Mouse (Mus musculus) cerebellum, adult 2 months (tissue): Measurements from ENCODE around the gene Prlh. TPM values are rescaled to one million over a fixed set of nuclear protein-coding genes. Genes with fewer than 3 reads are reported as not detected.
A peak's percentile ranks its signal among the peaks of the same experiment; 100 is the strongest.

ENCODE experiments used
- DNase-seq, 2 experiments: peaks; one replicate each; pipeline ENCODE4 v3.0.0; 2021
- H3K27ac ChIP-seq: fragments of 200-500 bp; 2 replicates; pipeline ENCODE4 v1.5.1; 2012; ENCODE audit warnings: low read length, control low read depth, inconsistent platforms; ENCODE audit not compliant: insufficient read depth
- H3K27me3 ChIP-seq: fragments of 200-500 bp; 2 replicates; pipeline ENCODE4 v1.6.1; 2012; ENCODE audit warnings: inconsistent platforms, mild to moderate bottlenecking, low read length, moderate library complexity; ENCODE audit not compliant: control insufficient read depth, insufficient read depth
- H3K4me1 ChIP-seq: fragments of 200-500 bp; 2 replicates; pipeline ENCODE4 v1.6.1; 2011; ENCODE audit warnings: low read length; ENCODE audit not compliant: control insufficient read depth, insufficient read depth
- H3K4me3 ChIP-seq: fragments of 200-500 bp; replicated peaks from 2 replicates; pipeline ENCODE3; 2011; ENCODE audit warnings: mild to moderate bottlenecking, low read depth, low read length, control low read depth; ENCODE audit not compliant: insufficient read depth
- CTCF ChIP-seq: fragments of 200-500 bp; IDR thresholded peaks from 2 replicates; pipeline ENCODE4 v1.5.1; 2011; ENCODE audit warnings: low read depth, mild to moderate bottlenecking, control low read depth, low read length, moderate library complexity, borderline replicate concordance; ENCODE audit not compliant: insufficient read depth
- POLR2A ChIP-seq: fragments of 200-500 bp; IDR thresholded peaks from 2 replicates; pipeline ENCODE4 v1.6.1; 2011; ENCODE audit warnings: low read length, control low read depth, borderline replicate concordance; ENCODE audit not compliant: insufficient read depth
- WGBS: fragments of 180-500 bp; shearing (Covaris S2); methylation state at CpG from one replicate; pipeline ENCODE4 v1.1.7; 2018; 5-methylcytosine and 5-hydroxymethylcytosine counted together
- polyA plus RNA-seq: library from polyadenylated mRNA; depleted of rRNA; stranded (reverse); fragments of >200 nt; gene quantifications from 2 replicates; pipeline ENCODE4 v1.2.3, GENCODE M21; 2012

Prlh gene
- polyA plus RNA-seq, 1 experiment = 1.1 TPM

DNA sequence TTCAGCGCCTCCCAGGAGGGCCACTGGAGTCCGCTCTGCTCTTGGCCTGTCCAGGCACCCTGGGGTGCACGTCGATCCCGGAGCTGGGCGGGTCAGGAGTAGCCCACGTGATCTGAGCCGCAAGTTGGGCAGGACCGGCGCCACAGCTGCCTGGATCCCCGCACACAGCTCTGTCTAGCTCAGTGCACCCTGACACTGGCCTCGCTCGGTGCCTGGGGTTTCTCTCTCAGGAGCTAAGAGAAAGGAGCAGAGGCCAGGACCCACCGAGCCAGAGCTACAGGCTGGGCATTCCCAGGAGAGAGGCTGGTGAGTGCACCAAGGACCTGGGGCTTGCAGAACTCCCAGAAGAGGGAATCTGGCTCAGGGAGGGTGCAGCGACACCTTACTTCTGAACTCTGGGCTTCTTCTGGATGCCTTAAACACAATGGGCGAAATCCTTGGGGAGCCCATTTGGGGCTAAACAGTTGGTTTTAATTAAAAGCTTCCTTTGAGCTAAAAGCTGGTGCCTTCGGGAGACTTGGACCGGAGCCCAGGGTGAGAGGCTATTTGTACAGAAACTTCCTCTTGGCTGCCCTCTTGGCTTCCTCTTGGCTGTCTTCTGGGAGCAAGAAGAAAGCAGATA lies 37.8 kb upstream of the Prlh start, which contains the start of gene Mlph:
Gene Mlph (plus strand): TSS at position 138 of the 622 bp plus-strand sequence.
- Histone ChIP-seq H3K4me1 (no peaks in the 10 kb centered on the region), H3K27me3 (no peaks in the 10 kb centered on the region), H3K4me3 (no peak within 1 kb of the TSS), H3K27ac (no peak within 1 kb of the TSS)
- TF ChIP-seq CTCF (no peak), POLR2A (no peak)
- WGBS = 6% methylated on average over 18 of the region's 18 CpGs
- DNase-seq = no peak

DNA sequence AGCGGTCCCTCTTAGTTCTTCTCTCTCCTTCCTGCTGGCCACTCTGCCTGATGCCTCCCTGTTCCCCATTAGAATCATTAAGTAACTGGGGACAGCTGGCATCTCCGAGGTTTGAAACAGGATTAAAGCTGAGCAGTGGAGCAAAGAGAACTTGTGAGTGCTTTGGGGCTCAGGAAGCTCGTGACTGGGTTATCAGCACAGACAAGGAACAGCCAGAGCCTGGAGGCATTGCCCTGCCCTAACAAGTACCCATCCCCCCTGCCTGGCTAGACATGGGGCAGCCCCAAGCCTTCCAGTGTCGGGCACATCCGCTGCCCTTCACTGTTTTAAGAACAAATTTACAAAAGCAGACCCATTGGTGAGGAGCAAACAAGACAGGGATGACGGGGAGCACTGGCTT lies 35.4 kb upstream of the Prlh start:
- no peak overlapping the region for H3K4me3 ChIP-seq
- WGBS = 45% methylated on average over 6 of the region's 6 CpGs

DNA sequence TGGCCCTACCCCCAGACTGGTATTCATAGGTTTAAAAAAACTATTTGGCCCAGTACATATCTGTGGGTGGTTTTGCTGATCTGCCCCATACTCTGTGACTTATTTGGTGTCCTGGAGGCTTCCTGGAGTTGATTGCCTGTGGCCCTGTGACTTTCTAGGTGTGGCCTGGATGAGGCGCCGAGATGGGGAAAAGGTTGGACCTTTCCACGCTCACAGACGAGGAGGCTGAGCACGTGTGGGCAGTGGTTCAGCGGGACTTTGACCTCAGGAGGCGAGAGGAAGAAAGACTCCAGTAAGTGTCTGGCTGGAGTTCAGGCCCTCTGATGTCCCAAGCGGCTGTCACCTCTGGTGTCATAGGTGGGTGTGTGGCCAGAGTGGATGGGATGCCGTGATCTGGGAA lies 31.2 kb upstream of the Prlh start:
- 92% methylated on average over 9 of the region's 9 CpGs for WGBS
- H3K27ac ChIP-seq = no peak overlapping the region
- DNase-seq = no peak
- TF ChIP-seq POLR2A = no peak
- no peak for TF ChIP-seq CTCF
- H3K4me1 ChIP-seq = no peaks in the 10 kb centered on the region
- no peaks in the 10 kb centered on the region for H3K27me3 ChIP-seq
- no peak overlapping the region for H3K4me3 ChIP-seq

More for the DNA sequence above, 35.4 kb upstream of the Prlh start:
- H3K27me3 ChIP-seq = no peaks in the 10 kb centered on the region
- TF ChIP-seq CTCF (no peak), POLR2A (no peak)
- H3K27ac ChIP-seq = no peak overlapping the region
- no peak for DNase-seq
- H3K4me1 ChIP-seq = no peaks in the 10 kb centered on the region

DNA sequence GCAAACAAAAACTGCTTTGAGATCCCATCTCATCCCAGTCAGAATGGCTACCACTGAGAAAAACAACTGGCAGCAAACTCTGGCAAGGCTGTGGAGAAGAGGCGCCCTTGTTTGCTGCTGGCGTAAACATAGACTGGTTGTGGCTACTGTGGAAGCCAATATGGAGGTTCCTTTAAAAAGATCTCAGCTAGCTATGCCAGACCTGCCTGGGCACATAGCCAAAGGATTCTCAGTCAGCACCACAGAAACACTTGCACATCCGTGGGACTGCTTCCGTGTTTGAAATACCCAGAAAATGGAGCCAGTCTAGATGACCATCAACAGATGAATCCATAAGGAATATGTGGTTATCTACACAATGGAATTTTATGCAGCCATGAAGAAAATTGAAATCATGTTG lies 26.9 kb upstream of the Prlh start:
- H3K4me3 ChIP-seq = no peak overlapping the region
- no peaks in the 10 kb centered on the region for H3K27me3 ChIP-seq
- H3K27ac ChIP-seq = no peak overlapping the region
- DNase-seq = peak in 1 of 2 experiments; percentile 21
- WGBS = 9% methylated on average over 4 of the region's 4 CpGs
- TF ChIP-seq CTCF = no peak
- TF ChIP-seq POLR2A = no peak
- no peaks in the 10 kb centered on the region for H3K4me1 ChIP-seq

DNA sequence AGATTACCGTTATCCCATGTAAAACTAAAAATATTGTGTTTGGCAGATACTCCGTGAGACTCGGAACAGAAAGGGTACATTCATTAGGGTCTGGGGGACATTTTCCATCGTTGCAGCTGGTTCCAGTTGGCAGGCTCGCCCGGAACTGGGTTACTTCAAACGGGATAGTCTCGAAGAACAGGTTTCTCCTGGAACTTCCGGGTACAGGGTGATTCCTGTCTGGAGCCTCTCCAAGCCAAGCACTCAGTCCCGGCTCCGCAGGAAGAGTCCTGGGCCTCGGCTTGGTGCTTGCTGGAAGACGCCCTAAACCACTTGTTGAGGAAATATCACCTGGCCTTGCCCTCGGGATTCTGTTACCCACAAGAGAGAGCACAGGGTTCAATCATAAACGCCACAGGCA lies 25.6 kb upstream of the Prlh start:
- DNase-seq = no peak
- no peaks in the 10 kb centered on the region for H3K27me3 ChIP-seq
- H3K4me3 ChIP-seq = no peak overlapping the region
- WGBS = 37% methylated on average over 15 of the region's 15 CpGs
- TF ChIP-seq CTCF (no peak), POLR2A (no peak)
- no peak overlapping the region for H3K27ac ChIP-seq
- H3K4me1 ChIP-seq = no peaks in the 10 kb centered on the region

DNA sequence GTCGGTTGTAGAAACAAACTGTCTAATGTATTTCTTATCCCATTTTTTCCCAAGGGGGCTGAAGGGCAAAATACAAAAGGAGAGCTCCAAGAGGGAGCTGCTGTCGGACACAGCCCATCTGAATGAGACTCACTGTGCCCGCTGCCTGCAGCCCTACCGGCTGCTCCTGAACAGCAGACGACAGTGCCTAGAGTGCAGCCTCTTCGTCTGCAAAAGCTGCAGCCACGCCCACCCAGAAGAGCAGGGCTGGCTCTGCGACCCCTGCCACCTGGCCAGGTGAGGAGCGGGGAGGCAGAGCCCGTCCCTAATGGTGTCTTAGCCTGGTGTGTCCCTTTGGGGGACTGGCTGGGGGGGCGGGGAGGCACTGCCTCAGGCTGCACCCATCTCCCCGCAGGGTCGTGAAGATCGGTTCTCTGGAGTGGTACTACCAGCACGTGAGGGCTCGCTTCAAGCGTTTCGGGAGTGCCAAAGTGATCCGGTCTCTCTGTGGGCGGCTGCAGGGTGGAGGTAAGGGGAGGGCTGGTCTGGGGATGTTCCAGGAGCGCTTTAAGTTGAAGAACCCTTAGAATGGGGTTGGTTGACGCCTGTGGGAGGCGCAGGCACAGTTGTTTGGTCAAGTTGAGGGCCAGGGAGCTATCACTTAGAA lies 24.9 kb upstream of the Prlh start:
- Histone ChIP-seq H3K4me3 (no peak overlapping the region), H3K27me3 (no peaks in the 10 kb centered on the region), H3K27ac (no peak overlapping the region), H3K4me1 (peaks cover 1% of the 10 kb centered on the region; the same call in 1 of the 2 replicates)
- 4% methylated on average over 23 of the region's 23 CpGs for WGBS
- DNase-seq = no peak
- TF ChIP-seq POLR2A (no peak), CTCF (no peak)

DNA sequence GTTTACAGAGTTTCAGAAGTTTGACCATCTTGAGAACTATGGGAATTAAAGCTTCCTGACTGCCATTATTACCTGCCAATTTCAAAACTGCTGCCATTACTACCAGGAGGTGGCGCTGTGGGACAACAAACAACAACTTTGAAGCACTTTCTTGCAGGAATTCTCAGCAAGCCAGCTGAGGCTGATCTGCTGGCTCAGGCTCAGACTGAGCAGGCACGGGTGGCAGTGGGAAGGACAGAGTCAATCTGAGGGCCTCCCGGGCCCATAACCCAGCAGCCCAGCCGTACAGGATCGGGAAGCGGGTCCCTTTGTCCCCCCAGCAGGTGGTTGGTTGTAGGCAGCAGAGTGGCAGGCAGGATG lies 24.4 kb upstream of the Prlh start:
- no peak overlapping the region for H3K27ac ChIP-seq
- H3K27me3 ChIP-seq = no peaks in the 10 kb centered on the region
- WGBS = 2% methylated on average over 6 of the region's 6 CpGs
- no peak for TF ChIP-seq POLR2A
- peak; percentile 59 for TF ChIP-seq CTCF
- no peak overlapping the region for H3K4me3 ChIP-seq
- peak; percentile 58 to 72 for DNase-seq
- H3K4me1 ChIP-seq = peaks cover 5% of the 10 kb centered on the region; the same call in 1 of the 2 replicates

DNA sequence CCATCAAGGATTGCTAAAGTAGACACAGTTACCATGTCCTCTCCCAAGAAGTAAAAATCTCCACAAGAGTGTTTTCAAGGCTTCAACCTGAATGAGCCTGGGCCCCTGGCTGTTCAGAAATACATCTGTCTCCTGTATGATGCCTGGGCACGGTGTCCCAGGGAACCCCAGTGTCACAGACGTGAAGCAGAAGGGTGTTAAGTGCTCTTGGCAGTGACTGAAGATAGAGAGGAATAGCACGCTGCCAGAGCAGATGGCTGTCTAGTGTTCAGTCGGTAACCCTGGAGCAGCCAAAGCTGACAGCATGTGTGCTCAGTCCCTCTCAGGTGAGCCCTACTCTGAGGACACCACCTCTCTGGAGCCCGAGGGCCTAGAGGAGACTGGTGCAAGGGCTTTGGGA lies 19.9 kb upstream of the Prlh start:
- Histone ChIP-seq H3K4me1 (peaks cover 5% of the 10 kb centered on the region; the same call in 1 of the 2 replicates), H3K27ac (no peak overlapping the region), H3K4me3 (no peak overlapping the region), H3K27me3 (no peaks in the 10 kb centered on the region)
- peak; percentile 47 to 76 for DNase-seq
- TF ChIP-seq CTCF = no peak
- no peak for TF ChIP-seq POLR2A
- 9% methylated on average over 5 of the region's 5 CpGs for WGBS
